Mouse (Mus musculus): ENCODE measurements around the gene Fbxo46.

GRCm38 (mm10) chr7:19088813-19089212, 30.8 kb upstream of the Fbxo46 start:
- peak; percentile 75 for TF ChIP-seq CTCF (IDR thresholded peaks at IDR 0.05; ENCODE audit: borderline replicate concordance, insufficient read depth, low read length)
- TF ChIP-seq POLR2A (IDR thresholded peaks at IDR 0.05; ENCODE audit: low read depth, low read length): no peak

All from embryonic fibroblast, embryonic 13.5 days (primary cell).